Mouse (Mus musculus) E14TG2a.4 (cell line): ENCODE measurements around the gene Nav3.

Source experiments
- CTCF ChIP-seq: conservative IDR thresholded peaks from 2 replicates; pipeline ENCODE4 v1.5.1; 2014; ENCODE audit warnings: low read length
- NANOG ChIP-seq: IDR thresholded peaks from 2 replicates; pipeline ENCODE4 v1.6.1; 2014; ENCODE audit warnings: borderline replicate concordance, low read length, mixed read lengths

- TF ChIP-seq CTCF, result no peak
- TF ChIP-seq NANOG, result no peak
Observed at GRCm38 (mm10) chr10:109976351-109976750, 479.7 kb downstream of the Nav3 start.
